Mouse (Mus musculus): Measurements from ENCODE around the gene Tff3. TPM values are rescaled to one million over a fixed set of nuclear protein-coding genes. Genes with fewer than 3 reads are reported as not detected.

Gene Tff3
- polyA plus RNA-seq, 1 experiment from 2014 or later, result 179 TPM

- H3K27me3 ChIP-seq (ENCODE audit: control insufficient read depth, insufficient read depth, low read depth, low read length), result no peaks in the 10 kb centered on the region
- WGBS (ENCODE audit: insufficient replicate concordance), result 47% methylated on average over 15 of the region's 15 CpGs
- H3K9me3 ChIP-seq (replicated peaks; ENCODE audit: control insufficient read depth, low read length), result no peaks in the 10 kb centered on the region
- ATAC-seq (ENCODE audit: low read depth), result peak; percentile 87
- peak overlapping the region; percentile 69 for H3K27ac ChIP-seq (ENCODE audit: low read length)
- H3K4me2 ChIP-seq (ENCODE audit: low read depth, low read length), result peak overlapping the region; percentile 34
- H3K4me3 ChIP-seq (ENCODE audit: low read depth, low read length), result no peak overlapping the region
- H3K36me3 ChIP-seq (ENCODE audit: control insufficient read depth, insufficient read depth), result no peaks in the 10 kb centered on the region
- H3K4me1 ChIP-seq (ENCODE audit: control insufficient read depth, low read depth, low read length), result no peaks in the 10 kb centered on the region
- no peak overlapping the region for H3K9ac ChIP-seq (ENCODE audit: low read depth, low read length)
Measured at GRCm38 (mm10) chr17:31133776-31134175, 4.3 kb upstream of the Tff3 start.

GRCm38 (mm10) chr17:31131269-31131821 lies 1.9 kb upstream of the Tff3 start:
- WGBS (ENCODE audit: insufficient replicate concordance), result 65% methylated on average over 10 of the region's 10 CpGs
- Histone ChIP-seq H3K27me3 (ENCODE audit: control insufficient read depth, insufficient read depth, low read depth, low read length) (no peaks in the 10 kb centered on the region; the same call in 1 of the 2 replicates), H3K4me3 (ENCODE audit: low read depth, low read length) (no peak overlapping the region), H3K36me3 (ENCODE audit: control insufficient read depth, insufficient read depth) (no peaks in the 10 kb centered on the region), H3K4me2 (ENCODE audit: low read depth, low read length) (no peak overlapping the region), H3K9me3 (replicated peaks; ENCODE audit: control insufficient read depth, low read length) (no peaks in the 10 kb centered on the region), H3K27ac (ENCODE audit: low read length) (no peak overlapping the region), H3K4me1 (ENCODE audit: control insufficient read depth, low read depth, low read length) (no peaks in the 10 kb centered on the region), H3K9ac (ENCODE audit: low read depth, low read length) (no peak overlapping the region)
- ATAC-seq (ENCODE audit: low read depth), result no peak

GRCm38 (mm10) chr17:31128708-31129318 lies 633 bp downstream of the Tff3 start:
- Histone ChIP-seq H3K27ac (ENCODE audit: low read length) (no peak overlapping the region), H3K36me3 (ENCODE audit: control insufficient read depth, insufficient read depth) (no peaks in the 10 kb centered on the region), H3K27me3 (ENCODE audit: control insufficient read depth, insufficient read depth, low read depth, low read length) (no peaks in the 10 kb centered on the region; the same call in 1 of the 2 replicates), H3K9me3 (replicated peaks; ENCODE audit: control insufficient read depth, low read length) (no peaks in the 10 kb centered on the region), H3K9ac (ENCODE audit: low read depth, low read length) (no peak overlapping the region), H3K4me3 (ENCODE audit: low read depth, low read length) (peak overlapping the region; percentile 9; the same call in 1 of the 2 replicates), H3K4me2 (ENCODE audit: low read depth, low read length) (no peak overlapping the region), H3K4me1 (ENCODE audit: control insufficient read depth, low read depth, low read length) (no peaks in the 10 kb centered on the region)
- WGBS (ENCODE audit: insufficient replicate concordance), result 55% methylated on average over 9 of the region's 9 CpGs
- ATAC-seq (ENCODE audit: low read depth), result no peak

GRCm38 (mm10) chr17:31125548-31126266 lies 3.7 kb downstream of the Tff3 start:
- no peak overlapping the region for H3K27ac ChIP-seq (ENCODE audit: low read length)
- no peaks in the 10 kb centered on the region for H3K36me3 ChIP-seq (ENCODE audit: control insufficient read depth, insufficient read depth)
- peaks cover 7% of the 10 kb centered on the region for H3K4me1 ChIP-seq (ENCODE audit: control insufficient read depth, low read depth, low read length)
- H3K4me3 ChIP-seq (ENCODE audit: low read depth, low read length), result no peak overlapping the region
- ATAC-seq (ENCODE audit: low read depth), result no peak
- H3K9me3 ChIP-seq (replicated peaks; ENCODE audit: control insufficient read depth, low read length), result no peaks in the 10 kb centered on the region
- H3K4me2 ChIP-seq (ENCODE audit: low read depth, low read length), result no peak overlapping the region
- peaks cover 2% of the 10 kb centered on the region for H3K27me3 ChIP-seq (ENCODE audit: control insufficient read depth, insufficient read depth, low read depth, low read length)
- H3K9ac ChIP-seq (ENCODE audit: low read depth, low read length), result no peak overlapping the region
- WGBS (ENCODE audit: insufficient replicate concordance), result 49% methylated on average over 9 of the region's 9 CpGs

- no peaks in the 10 kb centered on the region for H3K36me3 ChIP-seq (ENCODE audit: control insufficient read depth, insufficient read depth)
- H3K4me1 ChIP-seq (ENCODE audit: control insufficient read depth, low read depth, low read length), result peaks cover 7% of the 10 kb centered on the region
- no peak for ATAC-seq (ENCODE audit: low read depth)
- no peaks in the 10 kb centered on the region for H3K9me3 ChIP-seq (replicated peaks; ENCODE audit: control insufficient read depth, low read length)
- peaks cover 6% of the 10 kb centered on the region; the same call in 1 of the 2 replicates for H3K27me3 ChIP-seq (ENCODE audit: control insufficient read depth, insufficient read depth, low read depth, low read length)
- H3K4me3 ChIP-seq (ENCODE audit: low read depth, low read length), result no peak overlapping the region
- H3K27ac ChIP-seq (ENCODE audit: low read length), result no peak overlapping the region
- 9% methylated on average over 8 of the region's 8 CpGs for WGBS (ENCODE audit: insufficient replicate concordance)
- no peak overlapping the region for H3K9ac ChIP-seq (ENCODE audit: low read depth, low read length)
- no peak overlapping the region for H3K4me2 ChIP-seq (ENCODE audit: low read depth, low read length)
Measured at GRCm38 (mm10) chr17:31121975-31122374, 7.5 kb downstream of the Tff3 start.

GRCm38 (mm10) chr17:31119429-31119828 lies 10.0 kb downstream of the Tff3 start:
- Histone ChIP-seq H3K27ac (ENCODE audit: low read length) (no peak overlapping the region), H3K36me3 (ENCODE audit: control insufficient read depth, insufficient read depth) (no peaks in the 10 kb centered on the region), H3K9me3 (replicated peaks; ENCODE audit: control insufficient read depth, low read length) (no peaks in the 10 kb centered on the region), H3K4me3 (ENCODE audit: low read depth, low read length) (no peak overlapping the region), H3K4me2 (ENCODE audit: low read depth, low read length) (no peak overlapping the region), H3K9ac (ENCODE audit: low read depth, low read length) (no peak overlapping the region), H3K4me1 (ENCODE audit: control insufficient read depth, low read depth, low read length) (peaks cover 7% of the 10 kb centered on the region), H3K27me3 (ENCODE audit: control insufficient read depth, insufficient read depth, low read depth, low read length) (peaks cover 6% of the 10 kb centered on the region; the same call in 1 of the 2 replicates)
- no peak for ATAC-seq (ENCODE audit: low read depth)
- 3% methylated on average over 7 of the region's 7 CpGs for WGBS (ENCODE audit: insufficient replicate concordance)

GRCm38 (mm10) chr17:31117946-31118345 lies 11.5 kb downstream of the Tff3 start:
- 73% methylated on average over 5 of the region's 5 CpGs for whole genome bisulfite sequencing (ENCODE audit: insufficient replicate concordance)
- ATAC-seq (ENCODE audit: low read depth), result no peak
- Histone ChIP-seq H3K9me3 (replicated peaks; ENCODE audit: control insufficient read depth, low read length) (no peaks in the 10 kb centered on the region), H3K9ac (ENCODE audit: low read depth, low read length) (no peak overlapping the region), H3K36me3 (ENCODE audit: control insufficient read depth, insufficient read depth) (no peaks in the 10 kb centered on the region), H3K4me3 (ENCODE audit: low read depth, low read length) (no peak overlapping the region), H3K27ac (ENCODE audit: low read length) (no peak overlapping the region), H3K27me3 (ENCODE audit: control insufficient read depth, insufficient read depth, low read depth, low read length) (peaks cover 6% of the 10 kb centered on the region; the same call in 1 of the 2 replicates), H3K4me2 (ENCODE audit: low read depth, low read length) (no peak overlapping the region), H3K4me1 (ENCODE audit: control insufficient read depth, low read depth, low read length) (peaks cover 7% of the 10 kb centered on the region)

- no peak overlapping the region for H3K9ac ChIP-seq (ENCODE audit: low read depth, low read length)
- H3K4me1 ChIP-seq (ENCODE audit: control insufficient read depth, low read depth, low read length), result peaks cover under 1% of the 10 kb centered on the region
- H3K36me3 ChIP-seq (ENCODE audit: control insufficient read depth, insufficient read depth), result no peaks in the 10 kb centered on the region
- no peaks in the 10 kb centered on the region for H3K9me3 ChIP-seq (replicated peaks; ENCODE audit: control insufficient read depth, low read length)
- H3K27ac ChIP-seq (ENCODE audit: low read length), result no peak overlapping the region
- 55% methylated on average over 6 of the region's 6 CpGs for WGBS (ENCODE audit: insufficient replicate concordance)
- 0 out of 2 replicates have a peak, but pooled peaks cover 3% of the 10 kb centered on the region for H3K27me3 ChIP-seq (ENCODE audit: control insufficient read depth, insufficient read depth, low read depth, low read length)
- H3K4me3 ChIP-seq (ENCODE audit: low read depth, low read length), result no peak overlapping the region
- ATAC-seq (ENCODE audit: low read depth), result peak; percentile 53
- no peak overlapping the region for H3K4me2 ChIP-seq (ENCODE audit: low read depth, low read length)
Measured at GRCm38 (mm10) chr17:31116063-31116462, 13.4 kb downstream of the Tff3 start.
